Mouse (Mus musculus): Measurements from ENCODE around the gene Taf10.
"Not testable (repeated sequence)": the region's sequence is repeated elsewhere in the genome, so short reads cannot be mapped to it uniquely, and the experiment has no call there.

- TF ChIP-seq CTCF (IDR thresholded peaks at IDR 0.05; ENCODE audit: low read depth, low read length); POLR2AphosphoS5 (IDR thresholded peaks at IDR 0.05; ENCODE audit: insufficient replicate concordance, low read depth, low read length); GATA1 (IDR thresholded peaks at IDR 0.05; ENCODE audit: borderline replicate concordance, low read length): not testable (repeated sequence)
These were observed 1.5 kb downstream of the Taf10 start for GRCm38 (mm10) chr7:105742539-105743215.

Measured in G1E (cell line).